Mouse (Mus musculus) C2C12 (cell line): Measurements from ENCODE around the gene Bcar3.

Source experiments
- CEBPB ChIP-seq: IDR thresholded peaks from one replicate; pipeline ENCODE4 v1.6.1; 2011; ENCODE audit warnings: low read depth, mild to moderate bottlenecking, control low read depth, moderate library complexity
- CTCF ChIP-seq: IDR thresholded peaks from one replicate; pipeline ENCODE4 v1.5.1; 2011; ENCODE audit not compliant: control insufficient read depth, insufficient read depth, insufficient read length
- MAX ChIP-seq: IDR thresholded peaks from one replicate; pipeline ENCODE4 v1.6.1; 2011; ENCODE audit warnings: mild to moderate bottlenecking, control low read depth
- MYOD1 ChIP-seq: IDR thresholded peaks from one replicate; pipeline ENCODE4 v1.6.1; 2011; ENCODE audit warnings: low read depth; ENCODE audit not compliant: control insufficient read depth, insufficient read length
- MYOG ChIP-seq: IDR thresholded peaks from one replicate; pipeline ENCODE4 v1.6.1; 2011; ENCODE audit not compliant: control insufficient read depth, insufficient read length; ENCODE audit errors: extremely low read depth
- USF1 ChIP-seq: IDR thresholded peaks from one replicate; pipeline ENCODE4 v1.6.1; 2011; ENCODE audit warnings: low read depth, mild to moderate bottlenecking, control low read depth, moderate library complexity

DNA sequence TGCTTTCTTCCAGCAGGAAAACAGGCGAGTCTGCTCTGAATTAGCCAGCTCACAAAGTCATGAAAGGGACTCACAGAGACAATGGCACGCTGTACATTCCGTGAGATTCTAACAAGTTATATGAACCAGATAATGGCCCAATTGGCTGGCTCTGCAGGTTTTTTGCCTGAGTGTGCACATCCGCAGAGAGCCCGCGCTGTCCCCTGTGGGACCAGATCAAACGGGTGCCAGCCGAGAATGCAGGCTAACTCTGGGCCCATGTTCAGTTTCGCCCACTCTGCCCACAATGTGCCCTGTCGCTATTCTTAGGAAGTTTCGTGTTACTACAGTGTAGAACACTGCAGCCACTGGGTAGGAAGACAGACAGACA, 167.6 kb downstream of the Bcar3 start:
- TF ChIP-seq CTCF (no peak), CEBPB (no peak), MYOG (no peak), USF1 (no peak), MAX (no peak), MYOD1 (no peak)
